Mouse (Mus musculus) stomach, embryonic 15.5 days (tissue): ENCODE results near the gene Ppp1r15a. TPM values are rescaled to one million over a fixed set of nuclear protein-coding genes. Genes with fewer than 3 reads are reported as not detected.

Source experiments
- ATAC-seq: fragments of 200-750 bp; cut with Nextera tagmentation; 2 replicates; pipeline ENCODE4 v1.8.0; 2017; ENCODE audit warnings: low read depth, moderate number of reproducible peaks, moderate TSS enrichment; ENCODE audit not compliant: insufficient read depth, low FRiP score
- H3K27ac ChIP-seq: fragments of 300-500 bp; sonication (generic); 2 replicates; pipeline ENCODE4 v1.5.1; 2015; ENCODE audit warnings: mild to moderate bottlenecking, inconsistent platforms
- H3K27me3 ChIP-seq: fragments of 300-500 bp; sonication (generic); replicated peaks from 2 replicates; pipeline ENCODE4 v1.6.1; 2015; ENCODE audit warnings: inconsistent platforms
- H3K36me3 ChIP-seq: fragments of 300-500 bp; sonication (generic); 2 replicates; pipeline ENCODE4 v1.6.1; 2015; ENCODE audit warnings: inconsistent platforms
- H3K4me1 ChIP-seq: fragments of 300-500 bp; sonication (generic); 2 replicates; pipeline ENCODE4 v1.6.1; 2015; ENCODE audit warnings: inconsistent platforms
- H3K4me2 ChIP-seq: fragments of 300-500 bp; sonication (generic); 2 replicates; pipeline ENCODE4 v1.6.1; 2015; ENCODE audit warnings: mild to moderate bottlenecking, inconsistent platforms
- H3K4me3 ChIP-seq: fragments of 300-500 bp; sonication (generic); replicated peaks from 2 replicates; pipeline ENCODE4 v1.5.1; 2015; ENCODE audit warnings: inconsistent platforms
- H3K9ac ChIP-seq: fragments of 300-500 bp; sonication (generic); 2 replicates; pipeline ENCODE4 v1.6.1; 2015; ENCODE audit warnings: inconsistent platforms
- H3K9me3 ChIP-seq: fragments of 300-500 bp; sonication (generic); 2 replicates; pipeline ENCODE4 v1.6.1; 2016; ENCODE audit warnings: inconsistent platforms
- WGBS: fragments of 180-500 bp; shearing (Covaris S2); methylation state at CpG from one replicate; pipeline ENCODE4 v1.1.7; 2015; 5-methylcytosine and 5-hydroxymethylcytosine counted together
- polyA plus RNA-seq: library from polyadenylated mRNA; unstranded; fragments of >200 nt; fragmentation: Nextera tagmentation; extraction: Ambion mirVana; gene quantifications from 2 replicates; pipeline ENCODE4 v1.2.1, GENCODE M21; 2015

Gene Ppp1r15a
- polyA plus RNA-seq, 1 experiment from 2014 or later, result 36.1 TPM

DNA sequence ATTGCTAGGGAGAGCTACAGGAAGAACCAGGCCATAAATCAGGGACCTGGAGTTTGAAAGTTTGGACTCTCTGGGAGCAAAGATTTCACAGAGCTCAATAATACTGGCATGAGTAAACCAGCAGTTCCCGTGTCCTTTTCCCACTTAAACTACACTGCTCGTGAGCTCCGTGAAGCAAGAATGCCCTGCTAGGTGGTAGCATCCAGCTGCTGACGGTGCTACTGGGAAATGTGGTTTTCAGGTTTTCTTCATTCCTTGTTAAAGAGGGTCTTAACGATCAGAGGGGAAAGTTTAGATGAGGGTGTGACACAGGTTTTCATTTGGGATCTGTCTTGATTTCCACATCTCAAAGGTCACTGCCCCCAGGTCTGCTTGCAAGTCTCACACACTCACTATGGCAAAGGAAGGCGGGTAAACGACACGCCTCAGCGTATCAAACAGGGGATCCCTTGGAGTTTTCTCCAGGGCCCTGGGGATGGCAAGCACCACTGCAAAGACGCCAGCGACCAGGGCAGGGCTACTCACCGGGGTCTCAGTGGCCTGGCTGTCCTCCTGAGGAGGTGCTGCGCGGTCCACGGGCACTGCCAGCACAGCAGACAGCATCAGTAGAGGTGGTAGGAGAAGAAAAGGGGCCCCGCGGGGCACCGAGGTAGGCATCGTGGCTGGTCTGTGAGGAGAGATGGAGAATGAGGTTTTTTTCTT, 16.7 kb downstream of the Ppp1r15a start:
- Histone ChIP-seq H3K27ac (peak overlapping the region; percentile 96), H3K9me3 (no peaks in the 10 kb centered on the region)
- 21% methylated on average over 19 of the region's 19 CpGs for WGBS

GRCm38 (mm10) chr7:45508561-45508960, 17.5 kb downstream of the Ppp1r15a start:
- Histone ChIP-seq H3K4me2 (peak overlapping the region; percentile 98; the same call in 1 of the 2 replicates), H3K4me1 (peaks cover 12% of the 10 kb centered on the region), H3K27me3 (no peaks in the 10 kb centered on the region), H3K9ac (no peak overlapping the region), H3K36me3 (peaks cover 17% of the 10 kb centered on the region), H3K9me3 (no peaks in the 10 kb centered on the region), H3K27ac (peak overlapping the region; percentile 96; the same call in 1 of the 2 replicates), H3K4me3 (peak overlapping the region; percentile 85; the same call in 1 of the 2 replicates)
- ATAC-seq, result peak; percentile 55; the same call in 1 of the 2 replicates
- WGBS, result 77% methylated on average over 6 of the region's 6 CpGs

More for the DNA sequence above, 16.7 kb downstream of the Ppp1r15a start:
- no peaks in the 10 kb centered on the region for H3K27me3 ChIP-seq
- H3K4me1 ChIP-seq, result peaks cover 12% of the 10 kb centered on the region
- peaks cover 17% of the 10 kb centered on the region for H3K36me3 ChIP-seq
- peak overlapping the region; percentile 91; the same call in 1 of the 2 replicates for H3K9ac ChIP-seq
- H3K4me3 ChIP-seq, result peak overlapping the region; percentile 85
- no peak; the same call in 1 of the 2 replicates for ATAC-seq
- H3K4me2 ChIP-seq, result peak overlapping the region; percentile 98

- H3K9me3 ChIP-seq, result no peaks in the 10 kb centered on the region
- WGBS, result 80% methylated on average over 6 of the region's 6 CpGs
- no peak overlapping the region for H3K9ac ChIP-seq
- 0 out of 2 replicates have a peak overlapping the region, but pooled peaks have one; percentile 24 for H3K27ac ChIP-seq
- no peak overlapping the region for H3K4me3 ChIP-seq
- peaks cover 12% of the 10 kb centered on the region for H3K4me1 ChIP-seq
- H3K27me3 ChIP-seq, result no peaks in the 10 kb centered on the region
- peaks cover 17% of the 10 kb centered on the region for H3K36me3 ChIP-seq
- no peak for ATAC-seq
- H3K4me2 ChIP-seq, result no peak overlapping the region
These were observed 18.5 kb downstream of the Ppp1r15a start for GRCm38 (mm10) chr7:45507583-45507982.

GRCm38 (mm10) chr7:45498427-45498826, 27.6 kb downstream of the Ppp1r15a start:
- no peak overlapping the region for H3K9ac ChIP-seq
- H3K4me2 ChIP-seq, result no peak overlapping the region
- no peaks in the 10 kb centered on the region for H3K9me3 ChIP-seq
- no peak overlapping the region for H3K4me3 ChIP-seq
- no peak overlapping the region for H3K27ac ChIP-seq
- no peaks in the 10 kb centered on the region for H3K27me3 ChIP-seq
- WGBS, result 94% methylated on average over 6 of the region's 6 CpGs
- H3K36me3 ChIP-seq, result peaks cover 59% of the 10 kb centered on the region
- no peak for ATAC-seq
- H3K4me1 ChIP-seq, result no peaks in the 10 kb centered on the region

DNA sequence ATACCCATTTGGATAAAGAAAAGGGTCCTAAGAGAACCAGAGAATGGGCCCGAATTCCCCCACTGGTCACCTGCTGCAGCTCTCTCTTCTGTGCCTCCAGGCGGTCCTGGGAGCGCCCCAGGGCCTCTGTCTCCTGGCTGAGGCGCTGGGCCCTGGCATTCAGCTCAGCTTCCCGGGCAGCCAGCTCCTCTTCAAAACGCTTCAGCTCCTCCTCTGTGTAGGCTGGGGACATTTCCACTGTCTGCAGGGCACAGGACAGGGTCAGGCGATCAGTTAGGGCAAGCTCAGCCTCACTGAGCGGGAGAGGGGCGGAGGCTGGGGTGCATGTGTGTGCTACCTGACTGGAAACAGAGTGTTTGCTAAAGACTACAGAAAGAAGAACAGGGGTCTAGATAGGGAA, 31.5 kb downstream of the Ppp1r15a start:
- Histone ChIP-seq H3K36me3 (peaks cover 59% of the 10 kb centered on the region), H3K9me3 (no peaks in the 10 kb centered on the region), H3K4me3 (no peak overlapping the region), H3K27ac (no peak overlapping the region), H3K4me1 (peaks cover 13% of the 10 kb centered on the region), H3K27me3 (no peaks in the 10 kb centered on the region), H3K9ac (no peak overlapping the region), H3K4me2 (no peak overlapping the region)
- WGBS, result 86% methylated on average over 9 of the region's 9 CpGs
- no peak for ATAC-seq

DNA sequence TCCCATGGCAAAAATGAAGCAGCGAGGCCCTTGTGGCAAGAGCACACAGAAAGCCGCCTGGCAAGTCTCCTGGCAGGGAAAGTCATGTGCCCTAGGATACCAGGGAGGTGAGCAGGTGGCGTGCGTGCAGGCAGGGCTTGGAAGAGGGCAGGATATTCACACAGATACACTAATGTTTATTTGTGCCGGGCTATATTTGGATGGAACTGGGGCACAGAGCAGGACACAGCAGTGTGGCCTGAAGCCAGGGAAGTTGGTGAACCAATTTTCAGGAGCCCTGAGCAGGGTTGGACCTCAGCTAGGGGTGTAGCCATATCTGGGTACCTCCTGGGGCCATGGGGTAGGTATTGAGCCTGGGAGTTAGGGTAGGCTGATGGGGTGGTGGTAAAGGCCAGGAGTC, 33.1 kb downstream of the Ppp1r15a start:
- Histone ChIP-seq H3K4me3 (no peak overlapping the region), H3K4me2 (no peak overlapping the region), H3K4me1 (peaks cover 19% of the 10 kb centered on the region), H3K9me3 (no peaks in the 10 kb centered on the region), H3K27ac (no peak overlapping the region; the same call in 1 of the 2 replicates), H3K9ac (no peak overlapping the region), H3K36me3 (peaks cover 49% of the 10 kb centered on the region), H3K27me3 (no peaks in the 10 kb centered on the region)
- ATAC-seq, result no peak
- WGBS, result 87% methylated on average over 5 of the region's 5 CpGs

GRCm38 (mm10) chr7:45492225-45492844, 33.7 kb downstream of the Ppp1r15a start:
- peak overlapping the region; percentile 3; the same call in 1 of the 2 replicates for H3K27ac ChIP-seq
- WGBS, result 95% methylated on average over 8 of the region's 8 CpGs
- H3K9ac ChIP-seq, result no peak overlapping the region
- no peak overlapping the region for H3K4me3 ChIP-seq
- no peak overlapping the region for H3K4me2 ChIP-seq
- peaks cover 42% of the 10 kb centered on the region for H3K36me3 ChIP-seq
- H3K9me3 ChIP-seq, result no peaks in the 10 kb centered on the region
- no peak for ATAC-seq
- no peaks in the 10 kb centered on the region for H3K27me3 ChIP-seq
- H3K4me1 ChIP-seq, result peaks cover 19% of the 10 kb centered on the region

DNA sequence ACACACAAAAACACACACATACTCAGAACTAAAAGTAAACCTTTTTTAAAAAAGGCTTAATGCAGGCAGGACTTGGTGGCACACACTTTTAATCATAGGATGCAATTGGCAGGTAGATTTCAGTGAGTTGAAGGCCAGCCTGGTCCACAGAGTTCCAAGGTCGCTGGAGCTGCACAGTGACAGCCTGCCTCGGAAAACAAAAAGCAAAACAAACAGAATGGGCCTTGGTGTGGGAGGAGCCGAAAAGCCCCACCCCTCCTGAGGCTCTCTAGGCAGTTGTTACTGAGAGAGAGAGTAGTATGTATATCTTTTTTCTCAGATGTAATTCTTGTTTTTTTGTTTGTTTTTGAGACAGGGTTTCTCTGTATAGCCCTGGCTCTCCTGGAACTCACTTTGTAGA, 34.8 kb downstream of the Ppp1r15a start:
- 0 out of 2 replicates have a peak overlapping the region, but pooled peaks have one; percentile 25 for H3K4me2 ChIP-seq
- H3K4me1 ChIP-seq, result peaks cover 19% of the 10 kb centered on the region
- 11% methylated on average over 3 of the region's 3 CpGs for WGBS
- H3K36me3 ChIP-seq, result peaks cover 34% of the 10 kb centered on the region
- H3K9ac ChIP-seq, result no peak overlapping the region
- H3K9me3 ChIP-seq, result no peaks in the 10 kb centered on the region
- ATAC-seq, result peak; percentile 67; the same call in 1 of the 2 replicates
- peak overlapping the region; percentile 51; the same call in 1 of the 2 replicates for H3K27ac ChIP-seq
- H3K4me3 ChIP-seq, result no peak overlapping the region
- H3K27me3 ChIP-seq, result no peaks in the 10 kb centered on the region

- Histone ChIP-seq H3K36me3 (peaks cover 32% of the 10 kb centered on the region), H3K27me3 (no peaks in the 10 kb centered on the region), H3K4me3 (no peak overlapping the region), H3K9ac (no peak overlapping the region), H3K4me1 (peaks cover 19% of the 10 kb centered on the region), H3K9me3 (no peaks in the 10 kb centered on the region), H3K4me2 (0 out of 2 replicates have a peak overlapping the region, but pooled peaks have one; percentile 25), H3K27ac (peak overlapping the region; percentile 51; the same call in 1 of the 2 replicates)
- WGBS, result 19% methylated on average over 9 of the region's 9 CpGs
- ATAC-seq, result peak; percentile 27; the same call in 1 of the 2 replicates
These were observed 35.2 kb downstream of the Ppp1r15a start for GRCm38 (mm10) chr7:45490822-45491221.

GRCm38 (mm10) chr7:45489578-45489977, 36.5 kb downstream of the Ppp1r15a start:
- Histone ChIP-seq H3K4me3 (no peak overlapping the region), H3K27me3 (no peaks in the 10 kb centered on the region), H3K4me2 (no peak overlapping the region), H3K36me3 (peaks cover 21% of the 10 kb centered on the region), H3K9me3 (no peaks in the 10 kb centered on the region), H3K9ac (no peak overlapping the region), H3K4me1 (peaks cover 19% of the 10 kb centered on the region), H3K27ac (no peak overlapping the region)
- ATAC-seq, result no peak
- WGBS, result 71% methylated on average over 7 of the region's 7 CpGs

DNA sequence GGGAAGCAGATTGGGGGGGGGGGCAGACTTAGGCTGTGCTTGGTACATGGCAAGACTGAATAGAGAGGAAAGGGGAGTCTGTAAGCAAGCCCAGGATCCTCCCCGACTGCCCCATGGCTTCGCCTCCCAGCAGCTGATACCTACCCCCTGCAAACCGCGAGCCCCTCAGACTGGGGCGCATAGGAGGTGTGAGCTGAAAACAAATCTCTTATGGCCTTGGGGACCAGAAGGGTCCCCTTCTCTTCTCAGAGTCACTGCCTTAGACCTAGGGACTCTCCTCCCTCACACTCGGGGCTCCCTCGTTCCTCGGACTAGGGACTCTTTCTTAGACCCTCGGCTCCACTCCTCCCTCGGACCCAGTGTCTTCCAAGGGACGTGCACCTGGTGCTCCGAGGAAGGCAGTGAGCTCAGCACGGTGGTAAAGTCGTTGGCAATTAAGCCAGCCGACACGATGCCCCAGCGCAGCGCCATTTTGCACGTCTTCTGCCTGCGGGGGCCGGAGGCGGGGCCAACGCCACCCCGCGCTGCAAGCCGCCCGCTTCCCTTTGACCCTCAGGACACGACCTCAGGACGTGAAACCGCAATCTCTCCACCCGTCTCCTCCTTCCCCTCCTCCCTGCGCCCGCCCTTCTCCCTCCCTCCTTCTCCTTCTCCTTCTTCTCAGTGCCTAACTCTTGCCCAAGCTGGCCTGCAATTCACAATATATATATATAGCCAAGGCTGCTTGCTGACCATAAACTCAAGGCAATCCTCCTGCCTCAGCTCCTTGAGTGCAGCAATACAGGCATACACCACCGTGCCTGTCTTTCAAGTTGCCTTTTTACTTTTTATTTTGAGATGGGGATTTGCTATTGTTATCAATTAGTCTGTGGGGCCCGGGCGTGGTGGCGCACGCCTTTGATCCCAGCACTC, 37.5 kb downstream of the Ppp1r15a start, which contains the start of gene Dhdh:
TSS of gene Dhdh (minus strand) at position 513 of the 912 bp plus-strand sequence.
- 9% methylated on average over 38 of the region's 38 CpGs for WGBS
- H3K36me3 ChIP-seq, result peaks cover 11% of the 10 kb centered on the region; the same call in 1 of the 2 replicates
- no peaks in the 10 kb centered on the region for H3K9me3 ChIP-seq
- peak within 1 kb of the TSS; percentile 57; the same call in 1 of the 2 replicates for H3K27ac ChIP-seq
- H3K9ac ChIP-seq, result 0 out of 2 replicates have a peak within 1 kb of the TSS, but pooled peaks have one; percentile 19
- H3K4me1 ChIP-seq, result peaks cover 19% of the 10 kb centered on the region
- H3K27me3 ChIP-seq, result no peaks in the 10 kb centered on the region
- H3K4me3 ChIP-seq, result peak within 1 kb of the TSS; percentile 48
- peak; percentile 29; the same call in 1 of the 2 replicates for ATAC-seq
- H3K4me2 ChIP-seq, result peak within 1 kb of the TSS; percentile 73
